Mouse (Mus musculus) olfactory bulb, adult 2 months (tissue): ENCODE results near the gene Gnat2. TPM values are rescaled to one million over a fixed set of nuclear protein-coding genes. Genes with fewer than 3 reads are reported as not detected.

ENCODE experiments used
- H3K27ac ChIP-seq: fragments of 200-500 bp; 2 replicates; pipeline ENCODE4 v1.5.1; 2012; ENCODE audit warnings: low read depth, low read length; ENCODE audit not compliant: insufficient read depth
- H3K4me1 ChIP-seq: fragments of 200-500 bp; 2 replicates; pipeline ENCODE4 v1.6.1; 2012; ENCODE audit warnings: low read length; ENCODE audit not compliant: control insufficient read depth, insufficient read depth
- H3K4me3 ChIP-seq: fragments of 200-500 bp; 2 replicates; pipeline ENCODE4 v1.5.1; 2012; ENCODE audit warnings: mild to moderate bottlenecking, low read depth, low read length, moderate library complexity; ENCODE audit not compliant: insufficient read depth
- CTCF ChIP-seq: fragments of 200-500 bp; IDR thresholded peaks from 2 replicates; pipeline ENCODE4 v1.5.1; 2012; ENCODE audit warnings: low read depth, mild to moderate bottlenecking, low read length, moderate library complexity; ENCODE audit not compliant: insufficient read depth
- POLR2A ChIP-seq: fragments of 200-500 bp; IDR thresholded peaks from 2 replicates; pipeline ENCODE4 v1.6.1; 2012; ENCODE audit warnings: mild to moderate bottlenecking, low read depth, low read length, moderate library complexity; ENCODE audit not compliant: insufficient read depth
- WGBS: fragments of 180-500 bp; shearing (Covaris S2); methylation state at CpG from one replicate; pipeline ENCODE4 v1.1.7; 2018; 5-methylcytosine and 5-hydroxymethylcytosine counted together
- polyA plus RNA-seq: library from polyadenylated mRNA; stranded (reverse); fragments of >200 nt; gene quantifications from 2 replicates; pipeline ENCODE4 v1.2.4, GENCODE M21; 2012; ENCODE audit warnings: low replicate concordance; ENCODE audit not compliant: missing spikeins, insufficient read depth, insufficient read length

The Gnat2 gene
- polyA plus RNA-seq, 1 experiment = not detected

- Histone ChIP-seq H3K4me1 (peaks cover 14% of the 10 kb centered on the region), H3K4me3 (no peak overlapping the region), H3K27ac (no peak overlapping the region)
- 66% methylated on average over 1 of the region's 1 CpGs for WGBS
- TF ChIP-seq POLR2A (no peak), CTCF (no peak)
Measured at GRCm38 (mm10) chr3:108139113-108139512, 46.5 kb downstream of the Gnat2 start.

- 52% methylated on average over 4 of the region's 4 CpGs for WGBS
- TF ChIP-seq CTCF (no peak), POLR2A (no peak)
Measured at GRCm38 (mm10) chr3:108140786-108141185, 48.2 kb downstream of the Gnat2 start.

GRCm38 (mm10) chr3:108145534-108146445 is 53.2 kb downstream of the Gnat2 start, which contains the start of gene Gnai3:
Gene Gnai3 (minus strand): TSS chr3:108146146.
- TF ChIP-seq POLR2A = peak; percentile 83
- TF ChIP-seq CTCF = peak; percentile 14; the same call in 1 of the 2 replicates
- Histone ChIP-seq H3K4me1 (peaks cover 10% of the 10 kb centered on the region), H3K27ac (peak within 1 kb of the TSS; percentile 74), H3K4me3 (peak within 1 kb of the TSS; percentile 79)
- WGBS = under 1% methylated on average over 63 of the region's 63 CpGs

More at GRCm38 (mm10) chr3:108140786-108141185, 48.2 kb downstream of the Gnat2 start:
- Histone ChIP-seq H3K4me3 (no peak overlapping the region), H3K27ac (no peak overlapping the region; the same call in 1 of the 2 replicates), H3K4me1 (peaks cover 11% of the 10 kb centered on the region)

- Histone ChIP-seq H3K4me1 (peaks cover 13% of the 10 kb centered on the region), H3K27ac (no peak overlapping the region), H3K4me3 (no peak overlapping the region)
- TF ChIP-seq CTCF (no peak), POLR2A (no peak)
- WGBS = 54% methylated on average over 5 of the region's 5 CpGs
Measured at GRCm38 (mm10) chr3:108146671-108147070, 54.1 kb downstream of the Gnat2 start.

GRCm38 (mm10) chr3:108147386-108148235 is 55.0 kb downstream of the Gnat2 start:
- no peak overlapping the region for H3K4me3 ChIP-seq

More at GRCm38 (mm10) chr3:108147386-108148235, 55.0 kb downstream of the Gnat2 start:
- no peak overlapping the region for H3K27ac ChIP-seq
- 54% methylated on average over 11 of the region's 11 CpGs for WGBS
- no peak for TF ChIP-seq POLR2A
- no peak for TF ChIP-seq CTCF
- peaks cover 18% of the 10 kb centered on the region for H3K4me1 ChIP-seq

Other genes with a start within 250 kb of the Gnat2 start
- not detected in 2 replicates for gene Eps8l3, start 215.6 kb upstream of the Gnat2 start, polyA plus RNA-seq
- not detected in 2 replicates for gene Gstm5, start 197.0 kb upstream of the Gnat2 start, polyA plus RNA-seq
- not detected in 2 replicates for gene Gstm7, start 161.0 kb upstream of the Gnat2 start, polyA plus RNA-seq
- not detected in 2 replicates for gene Gstm6, start 149.0 kb upstream of the Gnat2 start, polyA plus RNA-seq
- not detected in 2 replicates for gene Gstm3, start 123.5 kb upstream of the Gnat2 start, polyA plus RNA-seq
- gene Gstm2, start 106.3 kb upstream of the Gnat2 start, polyA plus RNA-seq = not detected in 2 replicates
- gene Gstm1, start 74.8 kb upstream of the Gnat2 start, polyA plus RNA-seq = not detected in 2 replicates
- gene Gstm4, start 47.9 kb upstream of the Gnat2 start, polyA plus RNA-seq = not detected in 2 replicates
- gene Ampd2, start 6.1 kb upstream of the Gnat2 start, polyA plus RNA-seq = not detected in 2 replicates
- not detected in 2 replicates for gene Gnai3, start 53.4 kb downstream of the Gnat2 start, polyA plus RNA-seq
- not detected in 2 replicates for gene Gpr61, start 62.1 kb downstream of the Gnat2 start, polyA plus RNA-seq
- gene Amigo1, start 93.5 kb downstream of the Gnat2 start, polyA plus RNA-seq = 177 and 487 TPM in 2 replicates
- gene Cyb561d1, start 108.4 kb downstream of the Gnat2 start, polyA plus RNA-seq = not detected in 2 replicates
- gene Atxn7l2, start 118.1 kb downstream of the Gnat2 start, polyA plus RNA-seq = not detected in 2 replicates
- not detected in 2 replicates for gene Sypl2, start 133.9 kb downstream of the Gnat2 start, polyA plus RNA-seq
- not detected in 2 replicates for gene Psma5, start 164.1 kb downstream of the Gnat2 start, polyA plus RNA-seq
- 89.7 TPM in 1 of 2 replicates, not detected in the other for gene Sort1, start 191.3 kb downstream of the Gnat2 start, polyA plus RNA-seq